Mouse (Mus musculus): ENCODE measurements around the gene Lacc1. TPM values are rescaled to one million over a fixed set of nuclear protein-coding genes. Genes with fewer than 3 reads are reported as not detected.
"Not testable (repeated sequence)": the region's sequence is repeated elsewhere in the genome, so short reads cannot be mapped to it uniquely, and the experiment has no call there.

Gene Lacc1
- polyA plus RNA-seq, 2 experiments = 4.0 to 5.3 TPM

DNA sequence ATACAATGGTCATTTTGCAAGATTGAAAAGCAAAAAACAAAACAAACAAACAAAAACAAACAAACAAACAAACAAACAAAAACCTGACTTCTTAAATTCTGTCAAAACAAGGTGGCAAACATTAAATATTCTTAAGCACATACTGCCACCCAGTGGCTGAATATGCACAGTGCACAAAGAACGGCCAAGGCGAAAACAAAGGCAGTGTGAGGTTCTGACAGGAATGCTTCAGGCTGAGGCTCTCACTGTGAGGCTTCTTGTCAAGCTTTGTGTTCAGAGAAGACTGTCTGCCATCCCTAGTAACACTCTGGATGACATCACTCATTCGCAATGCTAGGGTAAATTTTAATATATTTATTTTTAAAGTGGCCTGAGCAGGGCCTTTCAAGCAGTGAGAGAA lies 24.9 kb downstream of the Lacc1 start:
- DNase-seq (ENCODE audit: low read depth in 3 of 3, low spot score in 3 of 3) (peak; percentile 16 to 42 (median 30)), ATAC-seq (ENCODE audit: insufficient read depth) (no peak)
- Histone ChIP-seq H3K27me3 (ENCODE audit: control insufficient read depth, insufficient read depth, low read length) (no peaks in the 10 kb centered on the region), H3K4me2 (ENCODE audit: low read depth) (no peak overlapping the region), H3K4me1 (replicated peaks; ENCODE audit: control insufficient read depth in 2 of 2, insufficient read depth in 2 of 2, low read length in 1 of 2) (no peaks in the 10 kb centered on the region), H3K9me3 (ENCODE audit: control insufficient read depth, low read length) (no peaks in the 10 kb centered on the region), H3K4me3 (ENCODE audit: insufficient read depth in 1 of 2, low read depth in 2 of 2, low read length in 2 of 2) (no peak overlapping the region), H3K36me3 (replicated peaks; ENCODE audit: control insufficient read depth, insufficient read depth, low read depth) (no peaks in the 10 kb centered on the region), H3K9ac (replicated peaks) (no peak overlapping the region), H3K27ac (no peak overlapping the region)
- peak; percentile 83 for TF ChIP-seq CTCF (IDR thresholded peaks at IDR 0.05; ENCODE audit: low read depth)
- TF ChIP-seq EP300 (IDR thresholded peaks at IDR 0.05; ENCODE audit: low read depth) = no peak
- 6% methylated on average over 3 of the region's 3 CpGs for WGBS (ENCODE audit: insufficient replicate concordance)

DNA sequence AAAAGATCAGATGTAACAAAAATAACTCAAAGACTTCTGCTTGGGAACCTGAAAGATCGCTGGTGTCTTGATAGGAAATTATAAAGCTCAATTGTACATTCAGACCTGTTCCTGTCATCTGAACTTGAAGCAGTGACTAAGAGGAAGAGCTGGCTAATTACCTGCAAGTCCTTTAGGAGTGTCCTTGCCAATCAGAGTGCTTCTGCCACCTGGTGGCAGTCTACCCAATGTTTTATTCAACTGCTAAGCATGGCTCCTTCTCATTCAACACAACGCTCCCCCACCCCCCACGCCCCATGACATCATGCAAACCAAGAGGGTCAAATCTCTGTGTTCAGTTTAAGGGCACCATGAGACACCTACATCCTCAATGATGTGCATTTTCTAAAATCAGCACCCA lies 28.5 kb downstream of the Lacc1 start:
- no peak overlapping the region for H3K27ac ChIP-seq
- no peak overlapping the region for H3K4me2 ChIP-seq (ENCODE audit: low read depth)
- H3K36me3 ChIP-seq (replicated peaks; ENCODE audit: control insufficient read depth, insufficient read depth, low read depth) = no peaks in the 10 kb centered on the region
- no peak overlapping the region for H3K4me3 ChIP-seq (ENCODE audit: insufficient read depth in 1 of 2, low read depth in 2 of 2, low read length in 2 of 2)
- TF ChIP-seq EP300 (IDR thresholded peaks at IDR 0.05; ENCODE audit: low read depth) (no peak), CTCF (IDR thresholded peaks at IDR 0.05; ENCODE audit: low read depth) (peak; percentile 69)
- H3K9me3 ChIP-seq (ENCODE audit: control insufficient read depth, low read length) = no peaks in the 10 kb centered on the region
- no peaks in the 10 kb centered on the region for H3K27me3 ChIP-seq (ENCODE audit: control insufficient read depth, insufficient read depth, low read length)
- no peak overlapping the region for H3K9ac ChIP-seq (replicated peaks)
- DNase-seq (ENCODE audit: low read depth in 3 of 3, low spot score in 3 of 3) (peak; percentile 24 to 44 (median 28)), ATAC-seq (ENCODE audit: insufficient read depth) (no peak)
- H3K4me1 ChIP-seq (replicated peaks; ENCODE audit: control insufficient read depth in 2 of 2, insufficient read depth in 2 of 2, low read length in 1 of 2) = no peaks in the 10 kb centered on the region
- 16% methylated on average over 3 of the region's 3 CpGs for WGBS (ENCODE audit: insufficient replicate concordance)

DNA sequence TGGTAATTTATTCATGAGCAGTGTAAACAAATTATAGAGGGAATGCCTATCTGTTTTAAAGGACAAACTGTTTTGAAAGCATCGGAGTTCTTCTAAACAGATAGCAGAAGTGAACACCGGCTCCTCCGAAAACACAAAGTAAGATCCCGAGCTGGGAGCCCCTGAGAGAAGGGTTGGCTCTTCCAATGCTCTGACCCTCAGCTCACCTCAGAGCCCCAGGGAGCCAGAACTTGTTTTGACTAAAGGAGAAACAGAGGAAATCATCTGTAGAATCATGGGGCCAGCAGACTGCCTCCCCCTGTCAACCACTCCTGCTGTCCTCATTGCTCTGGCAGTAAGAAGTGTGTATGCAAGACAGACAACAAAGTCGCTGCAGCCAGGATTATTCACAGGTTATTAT lies 31.1 kb downstream of the Lacc1 start:
- Histone ChIP-seq H3K27me3 (ENCODE audit: control insufficient read depth, insufficient read depth, low read length) (no peaks in the 10 kb centered on the region), H3K27ac (no peak overlapping the region), H3K36me3 (replicated peaks; ENCODE audit: control insufficient read depth, insufficient read depth, low read depth) (no peaks in the 10 kb centered on the region), H3K4me3 (ENCODE audit: insufficient read depth in 1 of 2, low read depth in 2 of 2, low read length in 2 of 2) (no peak overlapping the region), H3K4me1 (replicated peaks; ENCODE audit: control insufficient read depth in 2 of 2, insufficient read depth in 2 of 2, low read length in 1 of 2) (no peaks in the 10 kb centered on the region), H3K9me3 (ENCODE audit: control insufficient read depth, low read length) (no peaks in the 10 kb centered on the region), H3K9ac (replicated peaks) (no peak overlapping the region), H3K4me2 (ENCODE audit: low read depth) (no peak overlapping the region)
- ATAC-seq (ENCODE audit: insufficient read depth) = no peak
- TF ChIP-seq CTCF (IDR thresholded peaks at IDR 0.05; ENCODE audit: low read depth) (no peak), EP300 (IDR thresholded peaks at IDR 0.05; ENCODE audit: low read depth) (no peak)
- 73% methylated on average over 5 of the region's 5 CpGs for WGBS (ENCODE audit: insufficient replicate concordance)
- DNase-seq (ENCODE audit: low read depth in 3 of 3, low spot score in 3 of 3) = no peak

DNA sequence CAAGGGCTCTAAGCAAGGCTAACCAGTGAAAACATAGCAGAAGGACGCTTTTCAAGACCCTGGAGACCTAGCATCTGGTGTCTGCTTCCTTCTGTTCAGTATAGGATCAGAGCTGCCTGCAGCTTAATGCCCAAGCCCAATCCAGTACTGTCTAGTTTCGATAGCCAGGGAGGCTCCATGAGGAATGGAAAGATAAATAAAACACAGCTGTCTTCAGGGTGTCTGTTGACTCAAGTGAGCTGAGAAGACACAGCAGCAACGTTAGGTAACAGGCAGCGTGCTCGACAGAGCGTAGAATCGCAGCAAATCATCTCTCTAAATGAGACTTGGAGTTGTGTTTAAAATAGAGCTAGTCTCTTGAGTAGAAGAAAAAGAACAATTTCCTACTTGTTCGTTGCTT lies 32.0 kb downstream of the Lacc1 start:
- H3K9me3 ChIP-seq (ENCODE audit: control insufficient read depth, low read length) = no peaks in the 10 kb centered on the region
- TF ChIP-seq CTCF (IDR thresholded peaks at IDR 0.05; ENCODE audit: low read depth) (no peak), EP300 (IDR thresholded peaks at IDR 0.05; ENCODE audit: low read depth) (no peak)
- no peaks in the 10 kb centered on the region for H3K36me3 ChIP-seq (replicated peaks; ENCODE audit: control insufficient read depth, insufficient read depth, low read depth)
- H3K4me1 ChIP-seq (replicated peaks; ENCODE audit: control insufficient read depth in 2 of 2, insufficient read depth in 2 of 2, low read length in 1 of 2) = no peaks in the 10 kb centered on the region
- 57% methylated on average over 8 of the region's 8 CpGs for WGBS (ENCODE audit: insufficient replicate concordance)
- no peak overlapping the region for H3K27ac ChIP-seq
- no peak overlapping the region for H3K4me3 ChIP-seq (ENCODE audit: insufficient read depth in 1 of 2, low read depth in 2 of 2, low read length in 2 of 2)
- no peak overlapping the region for H3K4me2 ChIP-seq (ENCODE audit: low read depth)
- H3K9ac ChIP-seq (replicated peaks) = no peak overlapping the region
- DNase-seq (ENCODE audit: low read depth in 3 of 3, low spot score in 3 of 3) (no peak), ATAC-seq (ENCODE audit: insufficient read depth) (no peak)
- H3K27me3 ChIP-seq (ENCODE audit: control insufficient read depth, insufficient read depth, low read length) = no peaks in the 10 kb centered on the region

DNA sequence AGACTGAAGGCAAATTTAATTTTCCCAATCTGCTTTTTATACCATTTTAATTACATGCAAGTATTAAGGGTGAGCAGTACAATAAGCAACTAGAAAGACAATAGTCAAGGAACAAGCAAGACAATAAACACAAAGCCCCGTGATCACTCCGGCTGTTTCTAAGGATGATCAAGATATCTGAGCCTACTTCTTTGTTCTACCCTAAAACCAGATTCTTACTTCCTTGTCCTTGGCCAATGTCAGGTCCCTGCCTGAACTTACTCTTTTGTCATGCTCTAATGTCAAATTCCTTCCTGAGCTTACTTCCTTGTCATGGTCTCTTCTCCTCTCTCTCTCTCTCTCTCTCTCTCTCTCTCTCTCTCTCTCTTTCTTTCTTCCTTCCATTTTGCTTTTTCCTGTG lies 46.4 kb downstream of the Lacc1 start:
- not testable (repeated sequence) for DNase-seq (ENCODE audit: low read depth in 3 of 3, low spot score in 3 of 3); H3K4me1 ChIP-seq (replicated peaks; ENCODE audit: control insufficient read depth in 2 of 2, insufficient read depth in 2 of 2, low read length in 1 of 2); H3K4me2 ChIP-seq (ENCODE audit: low read depth); H3K27ac ChIP-seq; H3K36me3 ChIP-seq (replicated peaks; ENCODE audit: control insufficient read depth, insufficient read depth, low read depth); H3K9me3 ChIP-seq (ENCODE audit: control insufficient read depth, low read length); H3K9ac ChIP-seq (replicated peaks); H3K27me3 ChIP-seq (ENCODE audit: control insufficient read depth, insufficient read depth, low read length); H3K4me3 ChIP-seq (ENCODE audit: insufficient read depth in 1 of 2, low read depth in 2 of 2, low read length in 2 of 2); ATAC-seq (ENCODE audit: insufficient read depth)
- WGBS (ENCODE audit: insufficient replicate concordance) = 63% methylated on average over 2 of the region's 2 CpGs

DNA sequence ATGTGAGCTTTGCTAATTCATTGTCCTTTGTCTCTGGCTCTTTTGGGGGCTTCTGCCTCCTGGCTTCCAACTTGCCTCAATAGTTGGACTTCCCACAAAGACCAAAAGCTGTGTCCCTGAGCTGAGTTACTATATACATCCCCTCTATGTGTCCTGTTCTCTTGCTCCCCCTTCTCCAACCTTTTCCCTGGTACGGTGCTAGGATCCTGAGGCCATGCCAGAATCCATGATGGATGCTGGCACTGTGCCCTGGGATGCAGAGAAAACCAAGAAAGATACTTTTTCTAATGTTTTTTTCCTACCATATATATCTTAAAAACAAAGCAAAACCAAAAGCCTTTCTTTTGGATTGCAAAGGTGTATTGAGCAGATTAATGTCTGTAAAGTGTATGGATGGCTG lies 54.9 kb downstream of the Lacc1 start:
- Histone ChIP-seq H3K27ac (no peak overlapping the region), H3K9me3 (ENCODE audit: control insufficient read depth, low read length) (no peaks in the 10 kb centered on the region), H3K4me3 (ENCODE audit: insufficient read depth in 1 of 2, low read depth in 2 of 2, low read length in 2 of 2) (no peak overlapping the region), H3K4me2 (ENCODE audit: low read depth) (no peak overlapping the region), H3K36me3 (replicated peaks; ENCODE audit: control insufficient read depth, insufficient read depth, low read depth) (no peaks in the 10 kb centered on the region), H3K27me3 (ENCODE audit: control insufficient read depth, insufficient read depth, low read length) (no peaks in the 10 kb centered on the region), H3K4me1 (replicated peaks; ENCODE audit: control insufficient read depth in 2 of 2, insufficient read depth in 2 of 2, low read length in 1 of 2) (no peaks in the 10 kb centered on the region), H3K9ac (replicated peaks) (no peak overlapping the region)
- no peak for TF ChIP-seq EP300 (IDR thresholded peaks at IDR 0.05; ENCODE audit: low read depth)
- no peak for TF ChIP-seq CTCF (IDR thresholded peaks at IDR 0.05; ENCODE audit: low read depth)
- 53% methylated on average over 1 of the region's 1 CpGs for WGBS (ENCODE audit: insufficient replicate concordance)
- DNase-seq (ENCODE audit: low read depth in 3 of 3, low spot score in 3 of 3) (no peak), ATAC-seq (ENCODE audit: insufficient read depth) (no peak)
